Mouse (Mus musculus): ENCODE measurements at regions not wholly inside any gene's neighbourhood (a gene's known extent, or its start where the extent isn't known, plus 50 kb on each side); places are given as distances from the start of the nearest gene placed in this dataset.
A peak's percentile ranks its signal among the peaks of the same experiment; 100 is the strongest.

- no peak for DNase-seq (ENCODE audit: low spot score)
- WGBS = 69% methylated on average over 4 of the region's 4 CpGs
- no peak for TF ChIP-seq CTCF (IDR thresholded peaks at IDR 0.05; ENCODE audit: low read depth)
These were observed 57.7 kb upstream of the Flt1 start for GRCm38 (mm10) chr5:147783476-147783875.

DNA sequence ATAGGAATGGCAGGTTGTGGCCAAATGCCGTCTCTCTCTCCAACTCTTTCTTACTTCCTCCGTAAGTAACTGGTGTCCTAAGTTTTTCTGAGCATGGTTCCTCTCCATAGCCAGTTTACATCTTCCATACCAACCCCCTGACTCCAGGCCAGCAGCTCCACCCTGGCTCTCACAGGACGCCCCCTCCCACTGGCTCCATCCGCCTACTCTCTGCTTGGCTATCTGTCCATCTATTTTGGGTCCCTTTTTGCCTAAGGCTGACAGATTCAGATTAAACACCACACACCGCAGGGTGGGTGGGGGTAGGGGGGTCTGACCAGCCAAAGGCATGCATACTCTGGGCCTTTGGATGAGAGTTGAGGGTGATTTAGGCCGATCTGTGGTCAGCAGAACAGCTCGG lies 57.0 kb upstream of the Flt1 start:
- Histone ChIP-seq H3K27ac (no peak overlapping the region), H3K4me2 (ENCODE audit: low read depth, low read length) (no peak overlapping the region), H3K36me3 (ENCODE audit: insufficient read depth, low read length) (no peaks in the 10 kb centered on the region), H3K4me1 (ENCODE audit: insufficient read depth, low read length) (peaks cover 4% of the 10 kb centered on the region; the same call in 1 of the 2 replicates), H3K9ac (replicated peaks; ENCODE audit: low read length) (no peak overlapping the region), H3K9me3 (ENCODE audit: low read length) (no peaks in the 10 kb centered on the region), H3K4me3 (ENCODE audit: low read length) (no peak overlapping the region), H3K27me3 (ENCODE audit: insufficient read depth, low read length) (no peaks in the 10 kb centered on the region)
- TF ChIP-seq CTCF (IDR thresholded peaks at IDR 0.05; ENCODE audit: low read depth) = no peak
- no peak for ATAC-seq
- WGBS = 49% methylated on average over 7 of the region's 7 CpGs
- no peak for DNase-seq (ENCODE audit: low spot score)

More at GRCm38 (mm10) chr5:147783476-147783875, 57.7 kb upstream of the Flt1 start:
- Histone ChIP-seq H3K9me3 (ENCODE audit: low read length) (no peaks in the 10 kb centered on the region), H3K4me2 (ENCODE audit: low read depth, low read length) (no peak overlapping the region), H3K27ac (no peak overlapping the region), H3K4me1 (ENCODE audit: insufficient read depth, low read length) (peaks cover 4% of the 10 kb centered on the region; the same call in 1 of the 2 replicates), H3K27me3 (ENCODE audit: insufficient read depth, low read length) (no peaks in the 10 kb centered on the region), H3K4me3 (ENCODE audit: low read length) (no peak overlapping the region), H3K9ac (replicated peaks; ENCODE audit: low read length) (no peak overlapping the region), H3K36me3 (ENCODE audit: insufficient read depth, low read length) (no peaks in the 10 kb centered on the region)
- no peak for ATAC-seq

GRCm38 (mm10) chr5:147782241-147782681 lies 56.5 kb upstream of the Flt1 start:
- no peak overlapping the region for H3K9ac ChIP-seq (replicated peaks; ENCODE audit: low read length)
- no peak overlapping the region for H3K27ac ChIP-seq
- H3K27me3 ChIP-seq (ENCODE audit: insufficient read depth, low read length) = no peaks in the 10 kb centered on the region
- H3K4me3 ChIP-seq (ENCODE audit: low read length) = no peak overlapping the region
- DNase-seq (ENCODE audit: low spot score) (no peak), ATAC-seq (no peak)
- H3K36me3 ChIP-seq (ENCODE audit: insufficient read depth, low read length) = no peaks in the 10 kb centered on the region
- H3K4me2 ChIP-seq (ENCODE audit: low read depth, low read length) = 0 out of 2 replicates have a peak overlapping the region, but pooled peaks have one; percentile 10
- no peak for TF ChIP-seq CTCF (IDR thresholded peaks at IDR 0.05; ENCODE audit: low read depth)
- 12% methylated on average over 8 of the region's 8 CpGs for WGBS
- peaks cover 4% of the 10 kb centered on the region; the same call in 1 of the 2 replicates for H3K4me1 ChIP-seq (ENCODE audit: insufficient read depth, low read length)
- H3K9me3 ChIP-seq (ENCODE audit: low read length) = no peaks in the 10 kb centered on the region

GRCm38 (mm10) chr5:147781215-147781614 lies 55.4 kb upstream of the Flt1 start:
- Histone ChIP-seq H3K27me3 (ENCODE audit: insufficient read depth, low read length) (no peaks in the 10 kb centered on the region), H3K9ac (replicated peaks; ENCODE audit: low read length) (no peak overlapping the region), H3K27ac (no peak overlapping the region), H3K36me3 (ENCODE audit: insufficient read depth, low read length) (no peaks in the 10 kb centered on the region), H3K4me2 (ENCODE audit: low read depth, low read length) (no peak overlapping the region), H3K4me1 (ENCODE audit: insufficient read depth, low read length) (peaks cover 4% of the 10 kb centered on the region; the same call in 1 of the 2 replicates), H3K9me3 (ENCODE audit: low read length) (no peaks in the 10 kb centered on the region), H3K4me3 (ENCODE audit: low read length) (no peak overlapping the region)
- no peak for TF ChIP-seq CTCF (IDR thresholded peaks at IDR 0.05; ENCODE audit: low read depth)
- no peak for DNase-seq (ENCODE audit: low spot score)
- WGBS = 95% methylated on average over 17 of the region's 17 CpGs
- no peak for ATAC-seq

DNA sequence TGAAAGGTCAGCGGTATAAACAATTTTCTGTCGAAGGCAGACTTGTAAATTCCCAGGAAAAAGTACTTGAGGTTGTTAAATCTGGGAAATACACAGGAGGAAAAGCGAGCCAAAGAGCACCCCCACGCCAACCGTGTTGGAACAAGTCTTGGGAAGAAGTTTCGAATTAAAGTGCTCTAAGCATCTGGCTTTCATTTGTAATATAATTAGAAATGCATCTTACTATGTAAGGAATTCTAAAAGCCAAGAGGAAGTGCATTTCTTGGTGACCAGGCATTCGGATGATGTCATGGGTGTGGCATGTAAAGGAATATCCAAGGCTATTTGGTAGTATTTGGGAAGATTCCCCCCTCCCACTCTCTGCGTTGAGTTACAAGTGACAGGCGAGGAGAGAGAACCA lies 52.7 kb upstream of the Flt1 start:
- DNase-seq (ENCODE audit: low spot score) (no peak), ATAC-seq (no peak)
- WGBS = 87% methylated on average over 9 of the region's 9 CpGs
- no peak overlapping the region for H3K27ac ChIP-seq
- H3K9me3 ChIP-seq (ENCODE audit: low read length) = no peaks in the 10 kb centered on the region
- H3K4me1 ChIP-seq (ENCODE audit: insufficient read depth, low read length) = peaks cover 4% of the 10 kb centered on the region; the same call in 1 of the 2 replicates
- no peaks in the 10 kb centered on the region for H3K36me3 ChIP-seq (ENCODE audit: insufficient read depth, low read length)
- TF ChIP-seq CTCF (IDR thresholded peaks at IDR 0.05; ENCODE audit: low read depth) = no peak
- H3K9ac ChIP-seq (replicated peaks; ENCODE audit: low read length) = no peak overlapping the region
- no peak overlapping the region for H3K4me2 ChIP-seq (ENCODE audit: low read depth, low read length)
- no peaks in the 10 kb centered on the region for H3K27me3 ChIP-seq (ENCODE audit: insufficient read depth, low read length)
- no peak overlapping the region for H3K4me3 ChIP-seq (ENCODE audit: low read length)
